Comparison of ENCODE assay signal across 18 mouse cellular contexts in the genomic region with DNA sequence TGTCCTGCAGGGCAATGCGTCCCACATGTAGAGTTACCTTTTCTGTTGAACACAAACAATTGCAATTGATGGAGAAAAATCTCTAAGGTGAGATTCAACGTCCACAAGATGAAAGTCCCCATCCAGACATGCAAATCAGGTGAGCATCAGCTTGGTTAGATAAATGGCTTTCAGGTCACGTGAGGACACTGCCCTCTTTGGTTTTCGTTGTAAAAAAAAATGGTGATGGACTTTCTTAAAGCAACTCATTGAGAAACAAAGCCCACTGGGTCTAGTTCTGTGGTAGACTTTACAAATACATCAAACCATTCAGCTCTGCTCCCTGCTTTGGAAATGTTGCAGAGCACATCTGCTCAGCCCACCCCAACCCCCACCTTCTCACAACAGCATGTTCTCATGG. TPM values are rescaled to one million over a fixed set of nuclear protein-coding genes. Genes with fewer than 3 reads are reported as not detected.
"Had no signal": no experiment of that assay in that cellular context is flagged by ENCODE, and none has a peak within 500 bp of the region (broad histone marks: within the 10 kb centered on the region; RNA-seq: fewer than 3 reads in every experiment).

No protein-coding gene starts in this region.

- H3K9ac ChIP-seq: liver, embryonic 14.5 days; lung, embryonic 14.5 days; midbrain, embryonic 12.5 days; neural tube, embryonic 13.5 days; neural tube, embryonic 15.5 days had no signal

- H3K36me3 ChIP-seq: midbrain, embryonic 10.5 days; midbrain, embryonic 12.5 days; neural tube, embryonic 13.5 days; neural tube, embryonic 15.5 days had no signal

- H3K27ac ChIP-seq: liver, embryonic 14.5 days; midbrain, embryonic 10.5 days; midbrain, embryonic 12.5 days; neural tube, embryonic 13.5 days; neural tube, embryonic 15.5 days had no signal

- H3K9me3 ChIP-seq: neural tube, embryonic 13.5 days; neural tube, embryonic 15.5 days had no signal

- DNase-seq: lung, adult 18-20 months; lung, embryonic 14.5 days; lung, postnatal 10 days; lung, postnatal 4 days; midbrain, embryonic 14.5 days; retina, postnatal 1 day; right cerebral cortex, adult 18-20 months; right cerebral cortex, postnatal 14 days; thymus, adult 18-20 months; thymus, postnatal 14 days; thymus, postnatal 36 days had no signal

- H3K27me3 ChIP-seq: midbrain, embryonic 12.5 days; neural tube, embryonic 13.5 days; neural tube, embryonic 15.5 days had no signal

- H3K4me1 ChIP-seq: midbrain, embryonic 12.5 days; neural tube, embryonic 13.5 days had no signal

- H3K4me3 ChIP-seq: midbrain, embryonic 10.5 days; midbrain, embryonic 12.5 days; myocyte; neural tube, embryonic 13.5 days; neural tube, embryonic 15.5 days had no signal

RNA-seq across cellular contexts. Expression of a gene that starts 48.5 kb away (rescaled TPM):
- total RNA-seq: megakaryocyte, adult 5-6 weeks had no signal
- polyA plus RNA-seq: midbrain, embryonic 14.5 days; myocyte had no signal
